Mouse (Mus musculus) forebrain, embryonic 16.5 days (tissue): ENCODE results near the gene Armh2. TPM values are rescaled to one million over a fixed set of nuclear protein-coding genes. Genes with fewer than 3 reads are reported as not detected.

ENCODE experiments used
- ATAC-seq: fragments of 200-750 bp; cut with Nextera tagmentation; 2 replicates; pipeline ENCODE4 v1.8.0; 2017; ENCODE audit warnings: mild to moderate bottlenecking, moderate library complexity
- H3K27ac ChIP-seq: fragments of 300-500 bp; sonication (generic); 2 replicates; pipeline ENCODE4 v1.5.1; 2014; ENCODE audit warnings: low read length, control low read depth
- H3K27me3 ChIP-seq: fragments of 300-500 bp; sonication (generic); replicated peaks from 2 replicates; pipeline ENCODE4 v1.6.1; 2014; ENCODE audit warnings: low read length; ENCODE audit not compliant: control insufficient read depth, insufficient read depth
- H3K36me3 ChIP-seq: fragments of 300-500 bp; sonication (generic); 2 replicates; pipeline ENCODE4 v1.6.1; 2014; ENCODE audit not compliant: control insufficient read depth, insufficient read depth
- H3K4me1 ChIP-seq: fragments of 300-500 bp; sonication (generic); replicated peaks from 2 replicates; pipeline ENCODE4 v1.6.1; 2014; ENCODE audit warnings: low read length; ENCODE audit not compliant: control insufficient read depth, insufficient read depth
- H3K4me2 ChIP-seq: fragments of 300-500 bp; sonication (generic); 2 replicates; pipeline ENCODE4 v1.6.1; 2014; ENCODE audit warnings: mild to moderate bottlenecking, low read length, control low read depth
- H3K4me3 ChIP-seq: fragments of 300-500 bp; sonication (generic); replicated peaks from 2 replicates; pipeline ENCODE4 v1.5.1; 2014; ENCODE audit warnings: mild to moderate bottlenecking, low read length, control low read depth
- H3K9ac ChIP-seq: fragments of 300-500 bp; sonication (generic); replicated peaks from 2 replicates; pipeline ENCODE4 v1.6.1; 2014; ENCODE audit warnings: low read depth, low read length, control low read depth
- H3K9me3 ChIP-seq: fragments of 300-500 bp; sonication (generic); 2 replicates; pipeline ENCODE4 v1.6.1; 2016; ENCODE audit warnings: low read length; ENCODE audit not compliant: control insufficient read depth
- WGBS: fragments of 180-500 bp; shearing (Covaris S2); extraction: QIAGEN DNeasy Blood & Tissue Kit; methylation state at CpG from one replicate; pipeline ENCODE4 v1.1.7; 2014; 5-methylcytosine and 5-hydroxymethylcytosine counted together
- polyA plus RNA-seq: library from polyadenylated mRNA; unstranded; fragments of >200 nt; fragmentation: Nextera tagmentation; extraction: Ambion mirVana; gene quantifications from 2 replicates; pipeline ENCODE4 v1.2.1, GENCODE M21; 2015

Gene Armh2
- 0.25 TPM in 1 of 2 replicates, not detected in the other for polyA plus RNA-seq

DNA sequence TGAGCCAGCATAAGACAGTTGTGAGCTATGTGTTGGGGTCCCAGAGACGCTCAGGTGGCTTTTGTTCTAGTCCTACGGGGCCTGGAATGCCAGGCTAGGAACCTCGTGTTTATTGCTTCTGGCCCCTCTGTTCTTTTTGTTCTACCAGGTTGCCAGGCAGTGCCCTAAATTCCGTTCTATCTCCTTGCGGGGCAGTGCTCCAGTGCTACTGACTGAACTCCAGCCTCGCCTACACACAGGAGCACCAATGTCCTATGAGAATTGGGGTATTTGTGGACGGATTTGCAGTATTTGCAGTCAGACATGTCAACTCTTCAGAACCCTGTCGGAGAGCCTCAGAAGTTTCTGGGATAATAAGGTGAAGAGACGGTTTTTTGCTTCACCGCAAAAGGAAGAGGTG lies at the start of gene Armh2:
Gene Armh2 (plus strand): TSS at position 205 of the 400 bp plus-strand sequence.
- no peak within 1 kb of the TSS for H3K4me2 ChIP-seq
- H3K27ac ChIP-seq: no peak within 1 kb of the TSS
- WGBS: 86% methylated on average over 10 of the region's 10 CpGs
- no peaks in the 10 kb centered on the region for H3K4me1 ChIP-seq
- H3K27me3 ChIP-seq: no peaks in the 10 kb centered on the region
- H3K9ac ChIP-seq: no peak within 1 kb of the TSS
- no peak for ATAC-seq
- H3K9me3 ChIP-seq: no peaks in the 10 kb centered on the region
- no peak within 1 kb of the TSS for H3K4me3 ChIP-seq
- no peaks in the 10 kb centered on the region for H3K36me3 ChIP-seq

DNA sequence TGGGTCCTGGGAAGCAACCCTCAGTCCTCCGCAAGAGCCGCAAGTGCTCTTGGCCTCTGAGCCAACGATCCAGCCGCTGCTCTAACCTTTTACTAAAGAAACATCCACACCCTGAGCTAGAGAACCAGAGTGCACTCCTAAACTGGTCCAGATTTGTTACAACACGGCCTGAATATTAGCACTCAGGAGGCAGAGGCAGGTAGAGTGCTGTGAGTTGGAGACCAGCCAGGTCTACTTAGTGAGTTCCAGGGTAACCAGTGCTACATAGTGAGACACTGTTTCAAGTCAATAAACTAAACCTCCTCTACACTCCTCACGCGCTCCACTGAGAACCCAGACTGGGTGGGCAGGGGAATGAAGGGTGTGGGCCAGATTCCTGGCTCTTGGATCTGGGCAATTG lies 47.7 kb upstream of the Armh2 start:
- Histone ChIP-seq H3K9me3 (no peaks in the 10 kb centered on the region), H3K36me3 (no peaks in the 10 kb centered on the region), H3K4me2 (no peak overlapping the region), H3K27me3 (peaks cover 5% of the 10 kb centered on the region; the same call in 1 of the 2 replicates), H3K4me1 (no peaks in the 10 kb centered on the region), H3K4me3 (no peak overlapping the region), H3K27ac (no peak overlapping the region), H3K9ac (no peak overlapping the region)
- ATAC-seq: no peak
- WGBS: 88% methylated on average over 7 of the region's 7 CpGs

DNA sequence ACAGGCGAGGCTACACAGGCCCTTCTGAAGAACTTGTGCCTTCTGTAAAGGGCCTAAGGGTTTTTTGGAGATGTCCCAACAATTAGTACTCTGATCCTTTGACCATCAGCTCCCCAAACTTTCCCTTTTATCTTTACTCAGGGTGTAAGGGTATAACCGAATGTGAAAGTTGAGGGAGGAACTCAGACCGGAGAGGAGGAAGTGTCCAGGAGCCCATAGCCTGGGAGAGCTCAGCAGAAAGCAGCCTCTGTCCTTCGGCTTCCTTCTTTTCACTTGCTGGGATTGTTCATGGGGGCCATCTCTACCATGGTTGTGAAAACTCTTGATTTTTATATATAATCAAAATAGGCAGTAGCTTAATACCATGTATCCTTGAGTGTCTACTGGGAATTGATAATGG lies 42.3 kb upstream of the Armh2 start:
- Histone ChIP-seq H3K27me3 (no peaks in the 10 kb centered on the region), H3K4me1 (no peaks in the 10 kb centered on the region), H3K4me3 (no peak overlapping the region), H3K4me2 (no peak overlapping the region), H3K27ac (no peak overlapping the region), H3K9ac (no peak overlapping the region), H3K36me3 (no peaks in the 10 kb centered on the region), H3K9me3 (no peaks in the 10 kb centered on the region)
- no peak for ATAC-seq
- 93% methylated on average over 4 of the region's 4 CpGs for WGBS

DNA sequence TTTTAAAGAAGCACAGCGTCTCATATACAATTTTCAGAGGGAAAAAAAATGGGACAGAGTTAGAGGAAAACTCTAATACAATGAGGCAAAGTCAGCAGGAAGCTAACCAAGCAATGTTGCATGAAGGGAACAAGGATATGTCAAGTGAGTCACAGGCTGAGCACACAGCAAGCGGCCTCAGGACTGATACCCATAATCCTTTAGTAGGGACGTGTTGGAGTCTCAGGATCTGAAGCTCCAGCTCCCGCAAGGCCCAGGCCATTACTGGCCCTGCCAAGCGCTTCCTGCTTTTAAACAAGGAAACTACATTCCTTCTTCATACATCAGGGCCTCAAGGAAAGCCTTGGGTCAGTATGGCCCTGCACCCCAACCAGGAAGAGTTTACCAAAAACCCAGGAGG lies 38.9 kb upstream of the Armh2 start:
- Histone ChIP-seq H3K9ac (no peak overlapping the region), H3K4me1 (no peaks in the 10 kb centered on the region), H3K36me3 (no peaks in the 10 kb centered on the region), H3K4me3 (no peak overlapping the region), H3K27ac (no peak overlapping the region), H3K4me2 (no peak overlapping the region), H3K27me3 (no peaks in the 10 kb centered on the region), H3K9me3 (no peaks in the 10 kb centered on the region)
- whole genome bisulfite sequencing: 86% methylated on average over 5 of the region's 5 CpGs
- ATAC-seq: no peak

DNA sequence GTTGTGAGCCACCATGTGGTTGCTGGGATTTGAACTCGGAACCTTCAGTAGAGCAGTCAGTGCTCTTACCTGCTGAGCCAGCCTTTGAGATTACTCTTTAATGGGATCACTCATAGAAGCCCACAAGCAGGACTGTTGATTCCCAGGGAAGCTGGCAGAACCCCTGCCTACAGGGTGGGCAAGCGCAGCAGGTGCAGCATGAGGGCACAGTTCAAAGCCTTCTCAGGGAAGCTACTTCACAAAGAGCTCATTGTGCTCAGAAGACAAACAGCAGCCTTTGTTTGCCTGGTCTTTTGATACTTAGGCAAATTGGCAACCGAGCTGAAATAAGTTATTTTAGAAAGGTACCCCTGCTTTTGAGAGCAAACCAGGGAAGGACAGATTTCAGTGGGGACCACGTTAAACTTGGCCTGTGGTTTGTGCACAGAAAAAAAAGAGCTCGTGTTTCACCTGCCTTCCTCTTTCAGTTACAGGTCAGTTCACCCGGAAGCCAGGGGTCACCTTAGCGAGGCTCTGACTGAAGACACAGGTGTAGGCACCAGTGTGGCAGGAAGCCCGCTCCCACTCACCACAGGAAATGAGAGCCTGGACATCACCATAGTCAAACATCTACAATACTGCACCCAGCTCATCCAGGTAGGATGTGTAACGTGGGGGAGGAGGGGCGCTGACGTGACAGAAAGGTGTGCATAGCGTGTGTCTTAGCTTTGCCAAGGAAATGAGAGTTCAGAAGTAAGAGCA lies 31.2 kb upstream of the Armh2 start:
- no peak overlapping the region for H3K27ac ChIP-seq
- WGBS: 60% methylated on average over 12 of the region's 12 CpGs

DNA sequence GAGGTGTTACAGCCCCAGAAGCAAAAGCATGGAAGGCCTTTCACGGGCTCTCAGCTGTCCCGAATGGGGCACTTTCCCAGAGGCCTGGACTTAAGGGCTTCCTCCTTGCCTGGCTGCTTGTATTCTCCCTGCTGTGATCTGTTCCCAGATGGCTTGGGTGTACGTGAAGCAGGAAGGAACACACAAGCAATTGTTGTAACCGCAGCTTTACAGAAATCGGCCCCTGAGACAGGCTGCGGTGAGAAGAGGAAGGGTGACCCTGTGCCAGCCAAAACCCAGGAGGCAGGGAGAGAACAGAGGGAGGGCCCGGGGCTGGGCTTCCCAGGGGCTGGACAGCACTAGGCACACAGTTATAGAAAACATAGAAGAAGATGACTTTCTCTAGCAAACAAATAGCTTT lies 30.1 kb upstream of the Armh2 start:
- no peaks in the 10 kb centered on the region for H3K27me3 ChIP-seq
- no peak overlapping the region for H3K4me2 ChIP-seq
- ATAC-seq: no peak
- WGBS: 62% methylated on average over 7 of the region's 7 CpGs
- peaks cover 2% of the 10 kb centered on the region; the same call in 1 of the 2 replicates for H3K36me3 ChIP-seq
- no peaks in the 10 kb centered on the region for H3K9me3 ChIP-seq
- no peak overlapping the region for H3K4me3 ChIP-seq
- peaks cover 3% of the 10 kb centered on the region; the same call in 1 of the 2 replicates for H3K4me1 ChIP-seq
- H3K27ac ChIP-seq: no peak overlapping the region
- H3K9ac ChIP-seq: no peak overlapping the region

More for the DNA sequence above, 31.2 kb upstream of the Armh2 start:
- Histone ChIP-seq H3K4me1 (peaks cover 3% of the 10 kb centered on the region; the same call in 1 of the 2 replicates), H3K9ac (no peak overlapping the region), H3K9me3 (no peaks in the 10 kb centered on the region), H3K4me3 (no peak overlapping the region), H3K27me3 (no peaks in the 10 kb centered on the region), H3K4me2 (no peak overlapping the region), H3K36me3 (peaks cover 2% of the 10 kb centered on the region; the same call in 1 of the 2 replicates)
- no peak for ATAC-seq

DNA sequence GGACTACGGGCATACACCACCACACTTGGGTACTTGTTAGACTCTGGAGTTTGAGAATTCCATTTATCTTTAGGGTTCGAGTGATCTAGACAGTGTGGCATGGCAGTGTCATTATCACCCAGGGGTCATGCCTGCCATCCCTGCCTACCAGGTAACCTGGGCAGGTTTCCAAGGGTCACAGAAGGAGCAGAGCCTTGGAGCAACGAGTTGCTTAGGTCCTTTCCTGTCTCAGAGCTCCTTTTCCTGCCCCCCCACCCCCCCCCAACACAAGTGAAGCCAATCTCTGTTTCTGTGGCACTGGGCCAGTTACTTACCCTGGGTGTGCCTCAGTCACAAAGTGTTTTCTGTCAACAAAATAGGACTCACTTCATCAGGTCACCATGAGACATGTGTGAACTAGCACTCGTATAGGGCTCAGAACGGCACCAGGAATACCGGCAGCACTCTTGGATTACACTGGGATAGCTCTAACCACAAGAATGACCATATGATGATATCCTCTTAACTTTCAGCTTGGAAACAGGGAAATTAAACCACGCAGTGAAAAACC lies 28.4 kb upstream of the Armh2 start:
- Histone ChIP-seq H3K27me3 (no peaks in the 10 kb centered on the region), H3K9ac (no peak overlapping the region), H3K4me2 (no peak overlapping the region), H3K27ac (no peak overlapping the region), H3K9me3 (no peaks in the 10 kb centered on the region), H3K4me3 (no peak overlapping the region), H3K36me3 (peaks cover 2% of the 10 kb centered on the region; the same call in 1 of the 2 replicates), H3K4me1 (peaks cover 3% of the 10 kb centered on the region; the same call in 1 of the 2 replicates)
- ATAC-seq: no peak
- 83% methylated on average over 7 of the region's 7 CpGs for WGBS

DNA sequence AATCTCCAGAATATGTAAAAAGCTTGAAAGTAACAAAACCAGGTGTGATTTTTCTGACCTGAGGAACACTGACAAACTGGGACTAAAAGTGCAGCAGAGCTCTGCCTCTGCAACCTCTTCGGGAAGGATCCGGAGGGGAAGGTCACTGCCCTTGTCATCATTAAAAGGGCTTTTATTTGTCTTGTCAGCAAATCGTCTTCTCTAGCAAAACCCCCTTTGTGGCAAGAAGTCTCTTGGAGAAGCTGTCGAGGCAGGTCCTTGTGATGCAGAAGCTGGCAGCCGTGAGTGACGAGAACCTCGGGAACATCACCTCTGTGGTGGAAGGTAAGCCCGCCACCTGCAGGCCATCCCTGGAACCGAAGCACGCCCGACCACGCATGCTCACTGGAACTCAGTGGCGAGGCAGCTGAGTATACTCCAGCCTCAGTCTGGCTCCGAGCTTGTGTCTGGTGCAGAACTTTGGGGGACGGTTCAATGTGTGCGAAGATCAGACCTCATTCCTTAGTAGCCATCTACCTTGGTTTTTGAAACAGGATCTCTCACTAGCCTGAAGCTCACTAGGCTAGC lies 27.5 kb upstream of the Armh2 start:
- peaks cover 3% of the 10 kb centered on the region; the same call in 1 of the 2 replicates for H3K4me1 ChIP-seq
- peak overlapping the region; percentile 14 for H3K4me2 ChIP-seq
- WGBS: 7% methylated on average over 16 of the region's 16 CpGs
- ATAC-seq: peak; percentile 91
- H3K27me3 ChIP-seq: no peaks in the 10 kb centered on the region
- H3K36me3 ChIP-seq: peaks cover 2% of the 10 kb centered on the region; the same call in 1 of the 2 replicates
- H3K27ac ChIP-seq: no peak overlapping the region
- no peak overlapping the region for H3K9ac ChIP-seq
- H3K9me3 ChIP-seq: no peaks in the 10 kb centered on the region
- H3K4me3 ChIP-seq: no peak overlapping the region

DNA sequence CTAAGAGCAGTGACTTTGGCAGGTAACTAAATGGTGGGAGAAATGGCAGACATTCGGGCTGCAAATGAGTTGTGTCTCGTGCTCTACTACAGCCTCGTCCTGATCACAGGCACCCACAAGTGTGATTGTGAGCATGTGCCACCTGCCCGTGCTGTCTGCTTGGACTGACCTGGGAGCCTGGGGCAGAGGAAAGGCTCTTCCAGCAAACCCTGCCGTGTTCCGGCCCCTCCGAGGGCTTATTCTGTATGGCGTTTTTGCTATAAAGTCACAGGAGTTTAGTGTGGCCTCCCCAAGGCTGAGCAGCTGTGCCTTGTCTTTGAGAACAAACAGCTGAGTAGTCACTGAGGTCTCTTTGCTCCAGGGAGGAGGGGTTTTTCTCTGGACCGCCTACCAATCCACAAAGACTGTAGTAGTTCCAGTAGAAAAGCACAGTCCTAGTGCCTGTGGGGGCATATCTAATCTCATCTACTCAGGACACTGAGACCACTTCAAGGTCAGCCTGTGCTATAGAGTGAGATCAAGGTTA lies 26.6 kb upstream of the Armh2 start:
- no peak overlapping the region for H3K27ac ChIP-seq
- H3K4me3 ChIP-seq: no peak overlapping the region
- no peaks in the 10 kb centered on the region for H3K9me3 ChIP-seq
- H3K9ac ChIP-seq: no peak overlapping the region
- H3K4me1 ChIP-seq: peaks cover 3% of the 10 kb centered on the region; the same call in 1 of the 2 replicates
- no peak overlapping the region for H3K4me2 ChIP-seq
- no peaks in the 10 kb centered on the region for H3K27me3 ChIP-seq
- WGBS: 85% methylated on average over 9 of the region's 9 CpGs
- H3K36me3 ChIP-seq: peaks cover 2% of the 10 kb centered on the region; the same call in 1 of the 2 replicates
- no peak for ATAC-seq
